9 mouse cellular contexts compared by ENCODE assay signal in the genomic region with DNA sequence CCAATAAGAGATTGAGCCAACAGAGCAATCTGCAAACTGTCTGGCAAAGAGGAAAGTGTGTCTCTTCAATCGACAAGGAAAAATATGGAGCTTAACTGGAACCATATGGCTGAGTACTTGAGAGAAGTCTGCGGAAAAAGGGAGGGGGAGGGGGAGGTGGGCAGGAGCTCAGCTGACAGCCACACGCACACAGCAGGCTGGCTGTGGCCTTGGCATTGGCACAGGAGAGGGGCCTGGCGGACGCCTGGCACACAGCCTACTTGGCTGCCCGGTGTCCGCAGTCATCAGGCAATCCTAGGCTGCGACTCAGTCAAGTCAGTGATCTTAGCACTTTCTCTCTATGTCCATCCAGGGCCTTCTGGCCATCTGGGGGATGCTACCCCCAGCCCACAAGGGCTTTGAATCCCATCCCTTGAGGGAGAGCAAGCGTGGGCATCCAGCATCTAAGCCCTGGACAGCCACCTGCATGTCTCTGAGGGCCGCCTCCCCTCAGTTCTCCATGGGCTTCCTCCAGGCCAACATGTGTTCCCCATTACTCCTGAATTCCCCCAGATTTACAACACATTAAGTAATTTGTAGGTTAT.
DNase-seq lines count a peak whose midpoint lies in the region; ATAC-seq lines count a peak whose summit lies in the region.
"Had no signal": no experiment of that assay in that cellular context is flagged by ENCODE, and none has a peak within 500 bp of the region (broad histone marks: within the 10 kb centered on the region; RNA-seq: fewer than 3 reads in every experiment).

No protein-coding gene starts in this region.

- no peaks in the 10 kb centered on the region for H3K9me3 ChIP-seq in hindbrain, embryonic 16.5 days (ENCODE audit: control insufficient read depth, low read length)
- H3K9me3 ChIP-seq in lung, embryonic 16.5 days (ENCODE audit: control insufficient read depth, low read length) = no peaks in the 10 kb centered on the region

- H3K4me1 ChIP-seq in hindbrain, embryonic 16.5 days (ENCODE audit: control insufficient read depth, insufficient read depth, low read depth, low read length) = peaks cover 18% of the 10 kb centered on the region
- peaks cover 18% of the 10 kb centered on the region for H3K4me1 ChIP-seq in lung, embryonic 16.5 days (replicated peaks; ENCODE audit: control insufficient read depth, insufficient read depth, low read length)

- intact Hi-C loops in left cerebral cortex, postnatal 10 days (cut with DNase I) = no loop called here

- no peak overlapping the region for H3K4me2 ChIP-seq in hindbrain, embryonic 16.5 days (ENCODE audit: low read length)
- H3K4me2 ChIP-seq in lung, embryonic 16.5 days (ENCODE audit: low read depth, low read length) = 0 out of 2 replicates have a peak overlapping the region, but pooled peaks have one; percentile 10

- peak; percentile 36 to 58 for DNase-seq in left cerebral cortex, postnatal 10 days (ENCODE audit: extremely low spot score in 1 of 2, low spot score in 2 of 2)
- DNase-seq in left cerebral cortex, adult 11 months (ENCODE audit: low spot score) = no peak
- peak; percentile 82 for DNase-seq in cerebellum, adult 9-10 months
- peak; percentile 90 for DNase-seq in forelimb bud, embryonic 11.5 days (ENCODE audit: low read depth, low spot score)
- DNase-seq in thymus, adult 18-20 months = no peak
- no peak for DNase-seq in right cerebral cortex, adult 2 months (ENCODE audit: low spot score in 2 of 2)

- peak; percentile 62 for ATAC-seq in hindbrain, embryonic 16.5 days
- ATAC-seq in lung, embryonic 16.5 days (ENCODE audit: low read depth) = peak; percentile 55; the same call in 1 of the 2 replicates

- no peaks in the 10 kb centered on the region for H3K36me3 ChIP-seq in hindbrain, embryonic 16.5 days (ENCODE audit: control insufficient read depth, insufficient read depth, low read length)
- no peaks in the 10 kb centered on the region for H3K36me3 ChIP-seq in lung, embryonic 16.5 days (ENCODE audit: control insufficient read depth, insufficient read depth, low read length)

- H3K27me3 ChIP-seq in hindbrain, embryonic 16.5 days (replicated peaks; ENCODE audit: control insufficient read depth, insufficient read depth, low read length) = peaks cover 25% of the 10 kb centered on the region
- H3K27me3 ChIP-seq in lung, embryonic 16.5 days (ENCODE audit: control insufficient read depth, insufficient read depth, low read depth, low read length) = no peaks in the 10 kb centered on the region

- H3K27ac ChIP-seq in hindbrain, embryonic 16.5 days (ENCODE audit: low read depth, low read length) = no peak overlapping the region
- peak overlapping the region; percentile 2; the same call in 1 of the 2 replicates for H3K27ac ChIP-seq in lung, embryonic 16.5 days (ENCODE audit: low read length)

- H3K9ac ChIP-seq in hindbrain, embryonic 16.5 days (ENCODE audit: low read depth, low read length) = no peak overlapping the region
- no peak overlapping the region for H3K9ac ChIP-seq in lung, embryonic 16.5 days (ENCODE audit: low read length)

- H3K4me3 ChIP-seq in hindbrain, embryonic 16.5 days (ENCODE audit: low read length) = no peak overlapping the region
- H3K4me3 ChIP-seq in lung, embryonic 16.5 days (ENCODE audit: low read length) = no peak overlapping the region
- H3K4me3 ChIP-seq: erythroblast, embryonic 14.5 days had no signal

- 26% methylated on average over 10 of the region's 10 CpGs for WGBS in hindbrain, embryonic 16.5 days
- WGBS in lung, embryonic 16.5 days = 21% methylated on average over 10 of the region's 10 CpGs

Comparison
In these comparisons a context has a peak if more than half of its experiments do, and no peak if none do; other contexts are left out.
1. DNase-seq: peak in left cerebral cortex, postnatal 10 days (2 of 2), cerebellum, adult 9-10 months (single experiment) and forelimb bud, embryonic 11.5 days (single experiment); none in left cerebral cortex, adult 11 months (single experiment), thymus, adult 18-20 months (0 of 2) and right cerebral cortex, adult 2 months (0 of 2).